Mouse (Mus musculus) lung, embryonic 16.5 days (tissue): ENCODE measurements around the gene Olfr187. TPM values are rescaled to one million over a fixed set of nuclear protein-coding genes. Genes with fewer than 3 reads are reported as not detected.
"Not testable (repeated sequence)": the region's sequence is repeated elsewhere in the genome, so short reads cannot be mapped to it uniquely, and the experiment has no call there.

Experiments used
- ATAC-seq: fragments of 200-750 bp; cut with Nextera tagmentation; 2 replicates; pipeline ENCODE4 v1.8.0; 2017; ENCODE audit warnings: low read depth, mild to moderate bottlenecking, moderate library complexity
- H3K27ac ChIP-seq: fragments of 300-500 bp; sonication (generic); 2 replicates; pipeline ENCODE4 v1.5.1; 2014; ENCODE audit warnings: mild to moderate bottlenecking, control low read depth, low read length
- H3K27me3 ChIP-seq: fragments of 300-500 bp; sonication (generic); 2 replicates; pipeline ENCODE4 v1.6.1; 2014; ENCODE audit warnings: low read depth, low read length, mixed read lengths; ENCODE audit not compliant: control insufficient read depth, insufficient read depth
- H3K36me3 ChIP-seq: fragments of 300-500 bp; sonication (generic); 2 replicates; pipeline ENCODE4 v1.6.1; 2014; ENCODE audit warnings: low read length; ENCODE audit not compliant: control insufficient read depth, insufficient read depth
- H3K4me1 ChIP-seq: fragments of 300-500 bp; sonication (generic); replicated peaks from 2 replicates; pipeline ENCODE4 v1.6.1; 2014; ENCODE audit warnings: low read length, mixed read lengths; ENCODE audit not compliant: control insufficient read depth, insufficient read depth
- H3K4me2 ChIP-seq: fragments of 300-500 bp; sonication (generic); 2 replicates; pipeline ENCODE4 v1.6.1; 2014; ENCODE audit warnings: low read depth, low read length, control low read depth
- H3K4me3 ChIP-seq: fragments of 300-500 bp; sonication (generic); 2 replicates; pipeline ENCODE4 v1.5.1; 2014; ENCODE audit warnings: mild to moderate bottlenecking, low read length, control low read depth
- H3K9ac ChIP-seq: fragments of 300-500 bp; sonication (generic); 2 replicates; pipeline ENCODE4 v1.6.1; 2014; ENCODE audit warnings: low read length, control low read depth
- H3K9me3 ChIP-seq: fragments of 300-500 bp; sonication (generic); 2 replicates; pipeline ENCODE4 v1.6.1; 2016; ENCODE audit warnings: low read length; ENCODE audit not compliant: control insufficient read depth
- WGBS: fragments of 180-500 bp; shearing (Covaris S2); extraction: QIAGEN DNeasy Blood & Tissue Kit; methylation state at CpG from one replicate; pipeline ENCODE4 v1.1.7; 2014; 5-methylcytosine and 5-hydroxymethylcytosine counted together
- polyA plus RNA-seq: library from polyadenylated mRNA; unstranded; fragments of >200 nt; fragmentation: Nextera tagmentation; extraction: Ambion mirVana; gene quantifications from 2 replicates; pipeline ENCODE4 v1.2.1, GENCODE M21; 2015

The Olfr187 gene
- polyA plus RNA-seq, result not detected in 2 replicates

GRCm38 (mm10) chr16:59039710-59040109 is at the start of gene Olfr187:
TSS of gene Olfr187 (minus strand) at chr16:59039767.
- no peak within 1 kb of the TSS for H3K27ac ChIP-seq
- no peaks in the 10 kb centered on the region for H3K9me3 ChIP-seq
- no peak within 1 kb of the TSS for H3K9ac ChIP-seq
- ATAC-seq, result no peak
- peak within 1 kb of the TSS; percentile 17; the same call in 1 of the 2 replicates for H3K4me2 ChIP-seq
- no peak within 1 kb of the TSS for H3K4me3 ChIP-seq
- 59% methylated on average over 7 of the region's 7 CpGs for WGBS
- no peaks in the 10 kb centered on the region for H3K36me3 ChIP-seq
- no peaks in the 10 kb centered on the region for H3K27me3 ChIP-seq
- H3K4me1 ChIP-seq, result no peaks in the 10 kb centered on the region

- H3K36me3 ChIP-seq, H3K9me3 ChIP-seq, H3K9ac ChIP-seq, H3K4me2 ChIP-seq, H3K27ac ChIP-seq, ATAC-seq, H3K27me3 ChIP-seq, H3K4me3 ChIP-seq, H3K4me1 ChIP-seq: not testable (repeated sequence)
- 81% methylated on average over 2 of the region's 2 CpGs for whole genome bisulfite sequencing
Measured at GRCm38 (mm10) chr16:59081113-59081512, 41.5 kb upstream of the Olfr187 start.

- no peak for ATAC-seq
- Histone ChIP-seq H3K9me3 (no peaks in the 10 kb centered on the region), H3K36me3 (no peaks in the 10 kb centered on the region), H3K27me3 (no peaks in the 10 kb centered on the region), H3K4me2 (no peak within 1 kb of the TSS), H3K4me3 (no peak within 1 kb of the TSS), H3K9ac (no peak within 1 kb of the TSS), H3K4me1 (no peaks in the 10 kb centered on the region), H3K27ac (no peak within 1 kb of the TSS)
- WGBS, result 83% methylated on average over 5 of the region's 5 CpGs
Measured at GRCm38 (mm10) chr16:59077905-59078304, 38.3 kb upstream of the Olfr187 start, which contains the start of gene Olfr190. TSS of gene Olfr190 (minus strand) at chr16:59078005.

- H3K36me3 ChIP-seq, result no peaks in the 10 kb centered on the region
- 75% methylated on average over 1 of the region's 1 CpGs for WGBS
- no peak overlapping the region for H3K9ac ChIP-seq
- H3K27ac ChIP-seq, result no peak overlapping the region
- ATAC-seq, result no peak
- H3K4me3 ChIP-seq, result no peak overlapping the region
- H3K4me1 ChIP-seq, result no peaks in the 10 kb centered on the region
- no peaks in the 10 kb centered on the region for H3K9me3 ChIP-seq
- no peaks in the 10 kb centered on the region for H3K27me3 ChIP-seq
- no peak overlapping the region for H3K4me2 ChIP-seq
Measured at GRCm38 (mm10) chr16:59073520-59073919, 34.0 kb upstream of the Olfr187 start.

- Histone ChIP-seq H3K27ac (no peak overlapping the region), H3K9ac (no peak overlapping the region), H3K4me2 (no peak overlapping the region), H3K4me3 (no peak overlapping the region), H3K36me3 (no peaks in the 10 kb centered on the region), H3K4me1 (no peaks in the 10 kb centered on the region), H3K9me3 (no peaks in the 10 kb centered on the region), H3K27me3 (no peaks in the 10 kb centered on the region)
- no peak for ATAC-seq
Measured at GRCm38 (mm10) chr16:59071755-59072154, 32.2 kb upstream of the Olfr187 start.

GRCm38 (mm10) chr16:59062411-59062810 is 22.8 kb upstream of the Olfr187 start:
- not testable (repeated sequence) for H3K4me3 ChIP-seq
- 29% methylated on average over 3 of the region's 3 CpGs for WGBS

GRCm38 (mm10) chr16:59049286-59049685 is 9.7 kb upstream of the Olfr187 start:
- not testable (repeated sequence) for H3K4me2 ChIP-seq, H3K27me3 ChIP-seq

More at GRCm38 (mm10) chr16:59062411-59062810, 22.8 kb upstream of the Olfr187 start:
- ATAC-seq, H3K36me3 ChIP-seq, H3K9ac ChIP-seq, H3K4me1 ChIP-seq, H3K9me3 ChIP-seq, H3K27me3 ChIP-seq, H3K4me2 ChIP-seq, H3K27ac ChIP-seq: not testable (repeated sequence)

GRCm38 (mm10) chr16:59048860-59049259 is 9.3 kb upstream of the Olfr187 start:
- no peaks in the 10 kb centered on the region for H3K27me3 ChIP-seq
- H3K4me2 ChIP-seq, result no peak overlapping the region
- 69% methylated on average over 1 of the region's 1 CpGs for WGBS
- no peak for ATAC-seq
- H3K9me3 ChIP-seq, result no peaks in the 10 kb centered on the region
- H3K27ac ChIP-seq, result no peak overlapping the region
- H3K4me1 ChIP-seq, result no peaks in the 10 kb centered on the region
- no peaks in the 10 kb centered on the region for H3K36me3 ChIP-seq
- H3K9ac ChIP-seq, result no peak overlapping the region
- H3K4me3 ChIP-seq, result no peak overlapping the region

More at GRCm38 (mm10) chr16:59049286-59049685, 9.7 kb upstream of the Olfr187 start:
- H3K4me1 ChIP-seq, H3K9ac ChIP-seq, H3K9me3 ChIP-seq, ATAC-seq, H3K27ac ChIP-seq, H3K4me3 ChIP-seq, H3K36me3 ChIP-seq: not testable (repeated sequence)
- 88% methylated on average over 2 of the region's 2 CpGs for WGBS

GRCm38 (mm10) chr16:59047579-59047978 is 8.0 kb upstream of the Olfr187 start:
- H3K4me3 ChIP-seq, result no peak overlapping the region
- no peak overlapping the region for H3K4me2 ChIP-seq
- H3K4me1 ChIP-seq, result no peaks in the 10 kb centered on the region
- no peaks in the 10 kb centered on the region for H3K36me3 ChIP-seq
- H3K27ac ChIP-seq, result no peak overlapping the region
- no peaks in the 10 kb centered on the region for H3K9me3 ChIP-seq
- no peak overlapping the region for H3K9ac ChIP-seq
- ATAC-seq, result no peak
- no peaks in the 10 kb centered on the region for H3K27me3 ChIP-seq
- WGBS, result 51% methylated on average over 4 of the region's 4 CpGs

- Histone ChIP-seq H3K4me1 (no peaks in the 10 kb centered on the region), H3K4me2 (no peak overlapping the region), H3K27ac (no peak overlapping the region), H3K36me3 (no peaks in the 10 kb centered on the region), H3K27me3 (no peaks in the 10 kb centered on the region), H3K9me3 (no peaks in the 10 kb centered on the region), H3K9ac (no peak overlapping the region), H3K4me3 (no peak overlapping the region)
- ATAC-seq, result no peak
- 82% methylated on average over 3 of the region's 3 CpGs for WGBS
Measured at GRCm38 (mm10) chr16:59045835-59046234, 6.3 kb upstream of the Olfr187 start.
